Mouse (Mus musculus) thymus, adult 2 months (tissue): ENCODE data around the gene Sds.

Source experiments
- CTCF ChIP-seq: fragments of 200-500 bp; IDR thresholded peaks from 2 replicates; pipeline ENCODE4 v1.5.1; 2012; ENCODE audit warnings: mild to moderate bottlenecking, control low read depth, low read length, moderate library complexity, borderline replicate concordance; ENCODE audit not compliant: control insufficient read depth, poor library complexity, insufficient read depth; ENCODE audit errors: extremely low read depth
- POLR2A ChIP-seq: fragments of 200-500 bp; IDR thresholded peaks from 2 replicates; pipeline ENCODE4 v1.6.1; 2012; ENCODE audit warnings: mild to moderate bottlenecking, low read length, control low read depth, moderate library complexity; ENCODE audit not compliant: control insufficient read depth, poor library complexity, insufficient read depth; ENCODE audit errors: extremely low read depth

- TF ChIP-seq CTCF (no peak), POLR2A (no peak)
Observed at GRCm38 (mm10) chr5:120454756-120455337, 21.5 kb upstream of the Sds start.
